ENCODE assay signal across 9 mouse cellular contexts in the genomic region with DNA sequence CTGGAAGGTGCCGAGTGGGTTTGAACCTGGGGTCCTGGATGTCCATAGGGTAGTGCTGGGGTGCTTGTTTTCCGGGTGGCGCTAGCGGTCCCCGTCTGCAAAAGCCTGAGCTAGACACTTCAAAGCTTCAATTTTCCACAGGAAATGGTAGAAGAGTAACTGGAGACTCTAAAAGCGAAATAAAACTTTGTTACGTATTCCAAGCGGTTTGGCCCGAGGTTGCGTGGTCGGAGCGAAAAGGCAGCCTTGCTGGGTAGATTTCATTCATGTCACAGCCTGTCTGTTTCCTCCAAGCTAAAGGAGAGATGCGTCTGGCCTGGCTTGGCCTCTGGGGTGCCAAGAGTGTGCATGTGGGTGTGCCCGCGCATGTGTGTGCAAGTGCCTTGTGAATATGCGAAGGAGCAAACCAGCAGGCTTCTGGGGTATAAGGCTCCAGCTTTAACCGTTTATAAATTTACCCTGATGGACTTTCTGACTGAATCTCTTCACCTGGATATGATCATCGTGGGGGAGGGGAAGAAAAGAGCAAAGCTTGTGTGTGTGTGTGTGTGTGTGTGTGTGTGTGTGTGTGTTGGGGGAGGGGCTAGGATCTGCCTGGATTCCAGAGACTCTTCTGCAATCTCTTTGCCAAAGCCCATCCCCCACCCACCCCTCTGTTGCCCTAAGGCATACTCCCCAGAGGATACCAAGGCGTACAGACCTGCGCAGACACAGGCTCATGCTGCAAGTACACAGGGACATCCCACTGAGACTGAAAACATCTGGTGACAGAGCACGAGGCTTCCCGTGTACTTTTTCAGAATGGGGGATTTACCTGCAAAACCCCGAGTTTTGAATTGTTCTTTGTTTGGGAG. TPM values are rescaled to one million over a fixed set of nuclear protein-coding genes. Genes with fewer than 3 reads are reported as not detected.
DNase-seq lines count a peak whose midpoint lies in the region; ATAC-seq lines count a peak whose summit lies in the region.
"Had no signal": no experiment of that assay in that cellular context is flagged by ENCODE, and none has a peak within 500 bp of the region (broad histone marks: within the 10 kb centered on the region; RNA-seq: fewer than 3 reads in every experiment).

No protein-coding gene starts in this region.

- H3K4me3 ChIP-seq in heart, embryonic 10.5 days = peak overlapping the region; percentile 78; the same call in 1 of the 2 replicates
- peak overlapping the region; percentile 69 for H3K4me3 ChIP-seq in embryonic facial prominence, embryonic 13.5 days
- H3K4me3 ChIP-seq in limb, embryonic 15.5 days = peak overlapping the region; percentile 69

- peak overlapping the region; percentile 100 for H3K4me2 ChIP-seq in embryonic facial prominence, embryonic 13.5 days
- H3K4me2 ChIP-seq in limb, embryonic 15.5 days = peak overlapping the region; percentile 99

- H3K9me3 ChIP-seq in heart, embryonic 10.5 days = no peaks in the 10 kb centered on the region
- no peaks in the 10 kb centered on the region for H3K9me3 ChIP-seq in embryonic facial prominence, embryonic 13.5 days
- H3K9me3 ChIP-seq in limb, embryonic 15.5 days = no peaks in the 10 kb centered on the region

- 48% methylated on average over 23 of the region's 23 CpGs for WGBS in heart, embryonic 10.5 days
- 11% methylated on average over 23 of the region's 23 CpGs for WGBS in embryonic facial prominence, embryonic 13.5 days
- WGBS in limb, embryonic 15.5 days = 19% methylated on average over 23 of the region's 23 CpGs

- peak overlapping the region; percentile 37; the same call in 1 of the 2 replicates for H3K9ac ChIP-seq in embryonic facial prominence, embryonic 13.5 days
- no peak overlapping the region for H3K9ac ChIP-seq in limb, embryonic 15.5 days

- intact Hi-C loops in heart, postnatal 10 days (cut with DNase I) = loop anchor here (10.0 kb wide), 1 partner anchor 235 kb away; no protein-coding TSS in a partner anchor

- no peaks in the 10 kb centered on the region for H3K36me3 ChIP-seq in heart, embryonic 10.5 days
- H3K36me3 ChIP-seq in embryonic facial prominence, embryonic 13.5 days = no peaks in the 10 kb centered on the region
- H3K36me3 ChIP-seq in limb, embryonic 15.5 days = no peaks in the 10 kb centered on the region

- H3K27me3 ChIP-seq in heart, embryonic 10.5 days (ENCODE audit: insufficient read depth, poor library complexity, severe bottlenecking) = peaks cover 43% of the 10 kb centered on the region
- H3K27me3 ChIP-seq in embryonic facial prominence, embryonic 13.5 days = peaks cover 13% of the 10 kb centered on the region
- no peaks in the 10 kb centered on the region for H3K27me3 ChIP-seq in limb, embryonic 15.5 days

- H3K27ac ChIP-seq in heart, embryonic 10.5 days = no peak overlapping the region
- H3K27ac ChIP-seq in embryonic facial prominence, embryonic 13.5 days = 0 out of 2 replicates have a peak overlapping the region, but pooled peaks have one; percentile 44
- H3K27ac ChIP-seq in limb, embryonic 15.5 days = peak overlapping the region; percentile 27

- no peak for DNase-seq in heart, embryonic 10.5 days (ENCODE audit: low spot score)
- no peak for DNase-seq in heart, adult 18-20 months
- no peak for DNase-seq in frontal cortex, adult 2 months (ENCODE audit: extremely low spot score in 1 of 2, low spot score in 1 of 2)
- DNase-seq in spleen, adult 12 weeks (ENCODE audit: low spot score) = no peak
- no peak for DNase-seq in heart, postnatal 10 days

- peaks cover 28% of the 10 kb centered on the region for H3K4me1 ChIP-seq in heart, embryonic 10.5 days
- peaks cover 37% of the 10 kb centered on the region for H3K4me1 ChIP-seq in embryonic facial prominence, embryonic 13.5 days
- peaks cover 38% of the 10 kb centered on the region for H3K4me1 ChIP-seq in limb, embryonic 15.5 days

- peak; percentile 21 for ATAC-seq in CD4-positive, CD25-positive, alpha-beta regulatory T cell, adult 4 months
- ATAC-seq in embryonic facial prominence, embryonic 13.5 days (ENCODE audit: insufficient number of reproducible peaks, insufficient read depth, low FRiP score, low TSS enrichment, low read depth) = no peak
- ATAC-seq in limb, embryonic 15.5 days (ENCODE audit: insufficient number of reproducible peaks, low FRiP score, low TSS enrichment, low read depth) = no peak

RNA-seq across cellular contexts. Expression of gene Btbd11, which starts 2.9 kb away (rescaled TPM):
- 0.96 and 1.5 TPM in 2 replicates for polyA plus RNA-seq in heart, embryonic 10.5 days (2016; fragmentation: Nextera tagmentation; extraction: Ambion mirVana)
- total RNA-seq in heart, adult 18-20 months (2021) = 1 to 10 TPM; 3.2 to 4.8 TPM
- polyA plus RNA-seq in CD4-positive, CD25-positive, alpha-beta regulatory T cell, adult 4 months (2017; shearing (Covaris generic)) = 1 to 10 TPM; 3.6 to 5.6 TPM
- polyA plus RNA-seq in embryonic facial prominence, embryonic 13.5 days (2015; fragmentation: Nextera tagmentation; extraction: Ambion mirVana) = 6.4 and 7.2 TPM in 2 replicates
- 6.5 and 7.4 TPM in 2 replicates for polyA plus RNA-seq in limb, embryonic 15.5 days (2015; fragmentation: Nextera tagmentation; extraction: Ambion mirVana)
- polyA plus RNA-seq in frontal cortex, adult 2 months (2012; rRNA removed) = 12.8 and 14.7 TPM in 2 replicates
- 1 to 10 TPM; 1.3 to 1.6 TPM for total RNA-seq in heart, postnatal 10 days (2021)
- total RNA-seq: MEL had no signal
